Mouse (Mus musculus): ENCODE results near the gene Card9. TPM values are rescaled to one million over a fixed set of nuclear protein-coding genes. Genes with fewer than 3 reads are reported as not detected.

Card9 gene
- polyA plus RNA-seq (2014; fragmentation: Illumina TruSeq; extraction: RNeasy Lipid Tissue Mini Kit (QIAGEN cat#74804); ENCODE audit: low read depth, low replicate concordance): not detected

GRCm38 (mm10) chr2:26360772-26361171, at the start of gene Card9:
Card9 (minus strand) TSS chr2:26360918.

GRCm38 (mm10) chr2:26408515-26409356, 48.0 kb upstream of the Card9 start, which contains the start of gene Inpp5e:
Inpp5e (minus strand) TSS chr2:26409203.

DNA sequence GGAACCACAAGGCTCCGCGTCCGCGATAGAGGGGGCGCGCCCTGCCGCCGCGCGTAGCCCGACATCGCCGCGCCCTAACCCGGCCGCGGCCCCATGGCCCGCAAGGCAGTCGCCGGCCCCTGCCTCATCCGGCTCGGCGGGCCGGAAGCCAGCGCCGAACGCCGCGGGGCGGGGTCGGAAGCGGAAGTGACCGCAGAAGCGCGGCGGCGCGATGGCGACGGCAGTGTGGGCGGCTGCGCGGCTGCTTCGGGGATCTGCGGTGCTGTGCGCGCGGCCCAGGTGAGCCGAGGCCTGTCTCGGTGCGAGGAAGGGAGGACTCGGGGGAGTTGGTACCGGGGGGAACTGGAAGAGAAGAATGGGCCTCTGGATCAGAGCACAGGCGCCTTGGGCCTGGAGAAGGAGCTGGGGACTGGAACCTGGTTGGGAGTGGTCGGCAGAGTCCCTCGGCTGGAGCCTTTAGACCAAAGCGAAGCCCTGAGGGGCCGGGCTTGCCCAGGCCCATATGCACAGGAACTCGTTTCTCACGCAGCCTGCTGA, 28.5 kb upstream of the Card9 start, which contains the start of the genes Entr1 and Pmpca:
Gene Entr1, minus strand, starts transcription at position 163 of the 537 bp plus-strand sequence.
Gene Pmpca, plus strand, starts transcription at position 186 of the 537 bp plus-strand sequence.

GRCm38 (mm10) chr2:26380131-26380771, 19.5 kb upstream of the Card9 start, which contains the start of gene Snapc4:
Snapc4 (minus strand) TSS chr2:26380653.

GRCm38 (mm10) chr2:26351358-26352290, 9.1 kb downstream of the Card9 start, which contains the start of gene Dnlz:
Dnlz (minus strand) TSS chr2:26352110.

DNA sequence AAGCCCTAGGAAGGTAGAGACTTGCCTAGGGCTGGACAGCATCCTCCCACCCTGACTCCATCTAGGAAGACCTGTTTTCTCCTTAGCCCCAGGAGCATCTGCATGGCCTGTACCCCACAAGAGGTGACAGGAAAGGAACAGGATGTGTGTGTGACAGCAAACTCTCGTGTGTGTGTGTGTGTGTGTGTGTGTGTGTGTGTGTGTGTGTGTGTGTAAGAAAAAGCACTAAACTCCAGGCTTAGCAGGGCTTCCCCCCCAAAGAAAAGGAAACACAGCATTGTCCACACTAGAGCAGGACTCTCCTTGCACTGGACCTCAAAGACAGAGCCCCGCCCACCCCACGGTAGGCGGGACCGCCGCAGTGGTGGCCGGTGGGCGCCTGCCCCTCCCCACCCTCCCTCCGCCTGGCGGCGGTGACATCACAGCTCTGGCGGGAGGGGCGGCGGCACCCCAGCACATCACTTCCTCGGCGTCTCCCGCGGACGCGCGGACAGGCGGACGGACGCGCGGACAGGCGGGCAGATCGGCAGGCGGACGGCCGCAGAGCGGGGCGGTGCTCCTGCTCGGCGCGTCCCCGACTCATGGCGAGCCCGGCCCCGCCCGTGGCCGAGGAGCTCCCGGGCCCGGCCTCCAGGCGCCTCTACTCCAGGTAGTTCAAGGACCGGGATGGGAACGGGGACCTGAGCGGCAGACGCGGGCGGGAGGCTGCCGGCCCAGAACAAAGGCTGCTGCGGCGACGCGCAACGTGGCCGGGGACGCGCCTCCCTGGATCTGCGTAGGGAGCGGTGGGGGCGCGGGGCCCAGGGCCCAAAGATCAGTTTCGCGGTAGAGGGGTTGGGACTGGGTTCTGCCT, 45.4 kb downstream of the Card9 start, which contains the start of gene Gpsm1:
Gene Gpsm1, plus strand, starts transcription at position 444 of the 853 bp plus-strand sequence.

Other genes starting within 250 kb of the Card9 start
- 17.0 TPM for gene Nacc2, start 237.7 kb downstream of the Card9 start, polyA plus RNA-seq (2014; fragmentation: Illumina TruSeq; extraction: RNeasy Lipid Tissue Mini Kit (QIAGEN cat#74804); ENCODE audit: low read depth, low replicate concordance)
- gene Lhx3, start 152.6 kb downstream of the Card9 start, polyA plus RNA-seq (2014; fragmentation: Illumina TruSeq; extraction: RNeasy Lipid Tissue Mini Kit (QIAGEN cat#74804); ENCODE audit: low read depth, low replicate concordance): not detected
- 21.0 TPM for gene Qsox2, start 123.4 kb downstream of the Card9 start, polyA plus RNA-seq (2014; fragmentation: Illumina TruSeq; extraction: RNeasy Lipid Tissue Mini Kit (QIAGEN cat#74804); ENCODE audit: low read depth, low replicate concordance)
- gene Ccdc187, start 66.4 kb downstream of the Card9 start, polyA plus RNA-seq (2014; fragmentation: Illumina TruSeq; extraction: RNeasy Lipid Tissue Mini Kit (QIAGEN cat#74804); ENCODE audit: low read depth, low replicate concordance): 0.29 TPM
- gene Gpsm1, start 45.4 kb downstream of the Card9 start, polyA plus RNA-seq (2014; fragmentation: Illumina TruSeq; extraction: RNeasy Lipid Tissue Mini Kit (QIAGEN cat#74804); ENCODE audit: low read depth, low replicate concordance): 0.64 TPM
- 1.4 TPM for gene Dnlz, start 8.8 kb downstream of the Card9 start, polyA plus RNA-seq (2014; fragmentation: Illumina TruSeq; extraction: RNeasy Lipid Tissue Mini Kit (QIAGEN cat#74804); ENCODE audit: low read depth, low replicate concordance)
- gene Snapc4, start 19.7 kb upstream of the Card9 start, polyA plus RNA-seq (2014; fragmentation: Illumina TruSeq; extraction: RNeasy Lipid Tissue Mini Kit (QIAGEN cat#74804); ENCODE audit: low read depth, low replicate concordance): 13.1 TPM
- gene Entr1, start 28.4 kb upstream of the Card9 start, polyA plus RNA-seq (2014; fragmentation: Illumina TruSeq; extraction: RNeasy Lipid Tissue Mini Kit (QIAGEN cat#74804); ENCODE audit: low read depth, low replicate concordance): 36.0 TPM
- gene Pmpca, start 28.4 kb upstream of the Card9 start, polyA plus RNA-seq (2014; fragmentation: Illumina TruSeq; extraction: RNeasy Lipid Tissue Mini Kit (QIAGEN cat#74804); ENCODE audit: low read depth, low replicate concordance): 199 TPM
- gene Inpp5e, start 48.3 kb upstream of the Card9 start, polyA plus RNA-seq (2014; fragmentation: Illumina TruSeq; extraction: RNeasy Lipid Tissue Mini Kit (QIAGEN cat#74804); ENCODE audit: low read depth, low replicate concordance): 9.9 TPM
- gene Sec16a, start 84.3 kb upstream of the Card9 start, polyA plus RNA-seq (2014; fragmentation: Illumina TruSeq; extraction: RNeasy Lipid Tissue Mini Kit (QIAGEN cat#74804); ENCODE audit: low read depth, low replicate concordance): 52.7 TPM
- gene Notch1, start 155.7 kb upstream of the Card9 start, polyA plus RNA-seq (2014; fragmentation: Illumina TruSeq; extraction: RNeasy Lipid Tissue Mini Kit (QIAGEN cat#74804); ENCODE audit: low read depth, low replicate concordance): 2.2 TPM
- gene Egfl7, start 219.1 kb upstream of the Card9 start, polyA plus RNA-seq (2014; fragmentation: Illumina TruSeq; extraction: RNeasy Lipid Tissue Mini Kit (QIAGEN cat#74804); ENCODE audit: low read depth, low replicate concordance): 9.3 TPM
- not detected for gene Gm20532, start 225.7 kb upstream of the Card9 start, polyA plus RNA-seq (2014; fragmentation: Illumina TruSeq; extraction: RNeasy Lipid Tissue Mini Kit (QIAGEN cat#74804); ENCODE audit: low read depth, low replicate concordance)
- gene Agpat2, start 243.5 kb upstream of the Card9 start, polyA plus RNA-seq (2014; fragmentation: Illumina TruSeq; extraction: RNeasy Lipid Tissue Mini Kit (QIAGEN cat#74804); ENCODE audit: low read depth, low replicate concordance): 19.9 TPM

Measured in adrenal gland, adult 10 weeks (tissue).